Mouse (Mus musculus): ENCODE measurements around the gene Slc35c2.

- no peak for TF ChIP-seq CTCF (IDR thresholded peaks at IDR 0.05; ENCODE audit: insufficient read depth, low read length)
- no peak for TF ChIP-seq POLR2A (IDR thresholded peaks at IDR 0.05; ENCODE audit: borderline replicate concordance, extremely low read depth, low read depth, low read length)
Measured at GRCm38 (mm10) chr2:165259859-165260258, 27.8 kb downstream of the Slc35c2 start.
